Mouse (Mus musculus) kidney, adult 2 months (tissue): ENCODE data around the gene Cyb5r2.

Experiments used
- CTCF ChIP-seq: fragments of 200-500 bp; conservative IDR thresholded peaks from 2 replicates; pipeline ENCODE4 v1.5.1; 2011; ENCODE audit warnings: low read depth, mild to moderate bottlenecking, control low read depth, low read length, moderate library complexity, mixed read lengths; ENCODE audit not compliant: insufficient read depth, insufficient read length
- POLR2A ChIP-seq: fragments of 200-500 bp; IDR thresholded peaks from one replicate; pipeline ENCODE4 v1.6.1; 2011; ENCODE audit warnings: low read depth, low read length, control low read depth

DNA sequence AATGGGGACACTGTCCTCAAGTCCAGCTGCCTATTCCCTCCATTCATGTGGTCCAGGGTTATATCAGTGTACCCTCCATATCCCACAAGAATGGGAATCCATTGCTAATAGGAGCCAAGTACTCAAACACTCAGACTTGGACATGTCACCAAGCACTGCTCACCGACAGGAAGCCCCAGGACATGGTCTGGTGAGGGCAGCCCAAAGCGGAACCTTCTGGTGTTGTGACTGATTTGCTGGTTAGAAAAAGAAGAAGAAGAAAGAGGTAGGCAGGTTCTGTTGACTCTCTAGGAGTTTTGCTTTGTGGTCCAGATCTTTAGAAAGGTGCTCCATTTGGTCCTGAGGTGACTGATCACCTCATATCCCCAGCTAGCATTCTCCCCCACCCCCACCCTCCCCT lies 1.1 kb downstream of the Cyb5r2 start:
- TF ChIP-seq POLR2A (no peak), CTCF (no peak)
